Mouse (Mus musculus): ENCODE results near the gene Ndufs8.

Gene Ndufs8

GRCm38 (mm10) chr19:3931716-3932115 is 19.1 kb upstream of the Ndufs8 start:
- in situ Hi-C loops (cut with MboI, MseI), result no loop called here

GRCm38 (mm10) chr19:3930262-3931057 is 17.9 kb upstream of the Ndufs8 start:
- in situ Hi-C loops (cut with MboI, MseI), result no loop called here

GRCm38 (mm10) chr19:3929211-3929941 is 16.8 kb upstream of the Ndufs8 start, which contains the start of gene Aldh3b1:
Gene Aldh3b1, minus strand, starts transcription at chr19:3929808.
- in situ Hi-C loops (cut with MboI, MseI), result no loop called here

GRCm38 (mm10) chr19:3928779-3929178 is 16.2 kb upstream of the Ndufs8 start:
- in situ Hi-C loops (cut with MboI, MseI), result no loop called here

- in situ Hi-C loops (cut with MboI, MseI), result no loop called here
Observed at GRCm38 (mm10) chr19:3927989-3928388, 15.4 kb upstream of the Ndufs8 start.

- in situ Hi-C loops (cut with MboI, MseI), result no loop called here
Observed at GRCm38 (mm10) chr19:3926685-3927084, 14.1 kb upstream of the Ndufs8 start.

- in situ Hi-C loops (cut with MboI, MseI), result no loop called here
Observed at GRCm38 (mm10) chr19:3926279-3926678, 13.7 kb upstream of the Ndufs8 start.

GRCm38 (mm10) chr19:3925859-3926258 is 13.3 kb upstream of the Ndufs8 start:
- in situ Hi-C loops (cut with MboI, MseI), result no loop called here

GRCm38 (mm10) chr19:3924868-3925267 is 12.3 kb upstream of the Ndufs8 start:
- in situ Hi-C loops (cut with MboI, MseI), result no loop called here

GRCm38 (mm10) chr19:3924190-3924589 is 11.6 kb upstream of the Ndufs8 start:
- in situ Hi-C loops (cut with MboI, MseI), result no loop called here

- in situ Hi-C loops (cut with MboI, MseI), result no loop called here
Observed at GRCm38 (mm10) chr19:3923586-3923985, 11.0 kb upstream of the Ndufs8 start.

GRCm38 (mm10) chr19:3922661-3923371 is 10.2 kb upstream of the Ndufs8 start:
- in situ Hi-C loops (cut with MboI, MseI), result no loop called here

- in situ Hi-C loops (cut with MboI, MseI), result no loop called here
Observed at GRCm38 (mm10) chr19:3919928-3920327, 7.4 kb upstream of the Ndufs8 start.

GRCm38 (mm10) chr19:3916727-3917126 is 4.2 kb upstream of the Ndufs8 start:
- in situ Hi-C loops (cut with MboI, MseI), result no loop called here

GRCm38 (mm10) chr19:3914535-3914934 is 2.0 kb upstream of the Ndufs8 start:
- in situ Hi-C loops (cut with MboI, MseI), result no loop called here

GRCm38 (mm10) chr19:3913692-3914091 is 1.1 kb upstream of the Ndufs8 start:
- in situ Hi-C loops (cut with MboI, MseI), result no loop called here

- in situ Hi-C loops (cut with MboI, MseI), result no loop called here
Observed at GRCm38 (mm10) chr19:3910206-3910605, 2.4 kb downstream of the Ndufs8 start.

GRCm38 (mm10) chr19:3907876-3908660 is 4.5 kb downstream of the Ndufs8 start:
- in situ Hi-C loops (cut with MboI, MseI), result no loop called here

GRCm38 (mm10) chr19:3906795-3907786 is 5.5 kb downstream of the Ndufs8 start, which contains the start of gene Tcirg1:
Gene Tcirg1, minus strand, starts transcription at chr19:3907133.
- in situ Hi-C loops (cut with MboI, MseI), result no loop called here

- in situ Hi-C loops (cut with MboI, MseI), result no loop called here
Observed at GRCm38 (mm10) chr19:3906326-3906725, 6.2 kb downstream of the Ndufs8 start.

Data from T-helper 2 cell (primary cell).